Mouse (Mus musculus): ENCODE data around the gene Atg2b. TPM values are rescaled to one million over a fixed set of nuclear protein-coding genes. Genes with fewer than 3 reads are reported as not detected.

Atg2b gene
- total and polyA plus RNA-seq, 2 experiments: 10.2 to 19.2 TPM

DNA sequence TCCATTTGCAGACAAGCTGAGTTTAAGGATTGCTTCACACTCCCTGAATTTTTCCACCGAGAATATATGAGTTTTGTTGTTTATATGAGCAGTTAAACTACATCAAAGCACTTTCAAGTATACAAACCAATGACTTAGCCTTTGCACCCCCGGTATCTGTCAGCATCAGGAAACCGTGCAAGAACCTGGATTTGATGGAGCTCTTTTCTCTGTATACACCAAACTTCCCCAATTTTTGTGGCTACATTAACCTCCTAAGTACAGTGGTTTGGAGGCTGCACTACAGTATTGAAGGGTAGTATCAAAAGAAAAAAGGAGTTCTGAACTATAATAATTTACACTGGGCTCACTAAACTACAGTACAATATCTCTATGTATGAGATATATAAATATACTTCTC is 6.2 kb downstream of the Atg2b start:
- no peak overlapping the region for H3K9ac ChIP-seq (ENCODE audit: low read depth, low read length)
- H3K4me1 ChIP-seq (ENCODE audit: control insufficient read depth, insufficient read depth, low read length): peaks cover 3% of the 10 kb centered on the region
- no peak for DNase-seq (ENCODE audit: extremely low read depth, low read depth, low spot score)
- H3K27me3 ChIP-seq (ENCODE audit: control insufficient read depth, insufficient read depth, low read length): no peaks in the 10 kb centered on the region
- H3K36me3 ChIP-seq (ENCODE audit: control insufficient read depth, insufficient read depth, low read length): peaks cover 15% of the 10 kb centered on the region
- no peak overlapping the region for H3K27ac ChIP-seq (replicated peaks; ENCODE audit: insufficient read depth, low read depth, low read length)
- WGBS: 91% methylated on average over 3 of the region's 3 CpGs
- H3K4me3 ChIP-seq (ENCODE audit: insufficient read depth, low read depth, low read length): no peak overlapping the region
- H3K79me2 ChIP-seq (ENCODE audit: control insufficient read depth, insufficient read depth, low read length): peaks cover 43% of the 10 kb centered on the region; the same call in 1 of the 2 replicates
- TF ChIP-seq POLR2A (IDR thresholded peaks at IDR 0.05; ENCODE audit: extremely low read depth, insufficient read depth, low read length): no peak

DNA sequence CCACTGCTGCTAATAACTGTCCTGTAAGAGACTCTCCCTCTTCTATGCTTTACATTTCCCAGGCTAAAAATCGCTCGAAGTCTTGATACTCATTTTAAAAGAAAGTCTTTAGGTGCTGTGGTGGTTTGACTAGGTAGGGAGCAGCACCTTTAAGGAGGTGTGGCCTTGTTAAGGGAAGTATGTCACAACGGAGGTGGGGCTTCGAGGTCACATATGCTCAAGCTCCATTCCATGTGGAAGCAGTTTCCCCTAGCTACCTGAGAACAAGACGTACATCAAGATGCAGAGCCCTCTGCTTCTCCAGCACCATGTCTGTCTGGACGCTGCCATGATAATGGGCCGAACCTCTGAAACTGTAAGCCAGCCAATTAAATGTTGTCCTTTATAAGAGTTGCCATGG is 6.8 kb downstream of the Atg2b start:
- no peaks in the 10 kb centered on the region for H3K27me3 ChIP-seq (ENCODE audit: control insufficient read depth, insufficient read depth, low read length)
- peaks cover 20% of the 10 kb centered on the region for H3K36me3 ChIP-seq (ENCODE audit: control insufficient read depth, insufficient read depth, low read length)
- no peak for DNase-seq (ENCODE audit: extremely low read depth, low read depth, low spot score)
- TF ChIP-seq CTCF (IDR thresholded peaks at IDR 0.05; ENCODE audit: low read depth, low read length) (no peak), POLR2A (IDR thresholded peaks at IDR 0.05; ENCODE audit: extremely low read depth, insufficient read depth, low read length) (no peak)
- H3K4me1 ChIP-seq (ENCODE audit: control insufficient read depth, insufficient read depth, low read length): peaks cover 2% of the 10 kb centered on the region
- WGBS: 94% methylated on average over 7 of the region's 7 CpGs
- no peak overlapping the region for H3K9ac ChIP-seq (ENCODE audit: low read depth, low read length)
- H3K79me2 ChIP-seq (ENCODE audit: control insufficient read depth, insufficient read depth, low read length): peaks cover 41% of the 10 kb centered on the region; the same call in 1 of the 2 replicates
- H3K4me3 ChIP-seq (ENCODE audit: insufficient read depth, low read depth, low read length): no peak overlapping the region
- H3K27ac ChIP-seq (replicated peaks; ENCODE audit: insufficient read depth, low read depth, low read length): no peak overlapping the region

DNA sequence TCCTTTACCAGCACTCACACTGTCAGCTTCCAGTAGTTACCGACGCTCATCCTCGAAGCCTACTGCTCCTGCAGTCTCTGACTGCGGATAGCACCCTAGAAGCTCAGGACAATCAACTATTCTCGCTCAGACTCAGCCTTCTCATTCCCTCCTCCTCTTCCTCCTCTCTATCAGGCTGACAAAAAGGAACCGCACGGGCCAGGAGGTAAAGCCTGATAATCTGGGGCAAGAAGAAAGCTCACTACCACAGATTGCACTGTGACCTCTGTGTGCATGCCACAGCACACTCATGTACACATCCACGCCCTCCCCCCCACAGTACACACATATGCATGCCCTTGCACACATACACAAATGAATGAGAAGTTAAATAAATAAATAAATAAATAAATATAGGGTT is 8.7 kb downstream of the Atg2b start:
- no peak overlapping the region for H3K27ac ChIP-seq (replicated peaks; ENCODE audit: insufficient read depth, low read depth, low read length)
- H3K4me3 ChIP-seq (ENCODE audit: insufficient read depth, low read depth, low read length): no peak overlapping the region
- H3K36me3 ChIP-seq (ENCODE audit: control insufficient read depth, insufficient read depth, low read length): peaks cover 26% of the 10 kb centered on the region

DNA sequence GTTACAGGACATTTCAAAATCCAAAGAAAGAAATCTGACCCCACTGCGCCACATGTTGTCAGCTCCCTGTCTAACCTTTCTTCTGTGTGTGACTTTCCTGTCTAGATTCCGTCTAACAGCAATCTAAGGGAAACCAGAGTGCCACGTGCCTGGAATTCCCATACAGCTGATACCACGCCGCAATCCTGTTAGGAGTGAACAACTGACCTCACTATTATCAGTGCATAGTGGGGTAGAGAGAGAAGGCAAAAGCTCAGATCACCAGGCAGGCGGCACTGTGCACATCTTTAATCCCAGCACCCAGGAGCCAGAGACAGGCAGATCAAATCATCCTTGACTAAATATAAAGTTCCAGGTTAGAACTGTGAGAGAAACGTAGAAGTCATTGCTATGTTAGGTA is 29.2 kb downstream of the Atg2b start:
- Histone ChIP-seq H3K79me2 (ENCODE audit: control insufficient read depth, insufficient read depth, low read length) (peaks cover 4% of the 10 kb centered on the region; the same call in 1 of the 2 replicates), H3K27me3 (ENCODE audit: control insufficient read depth, insufficient read depth, low read length) (no peaks in the 10 kb centered on the region), H3K4me1 (ENCODE audit: control insufficient read depth, insufficient read depth, low read length) (no peaks in the 10 kb centered on the region), H3K27ac (replicated peaks; ENCODE audit: insufficient read depth, low read depth, low read length) (no peak overlapping the region), H3K36me3 (ENCODE audit: control insufficient read depth, insufficient read depth, low read length) (peaks cover 74% of the 10 kb centered on the region), H3K9ac (ENCODE audit: low read depth, low read length) (no peak overlapping the region), H3K4me3 (ENCODE audit: insufficient read depth, low read depth, low read length) (no peak overlapping the region)
- TF ChIP-seq POLR2A (IDR thresholded peaks at IDR 0.05; ENCODE audit: extremely low read depth, insufficient read depth, low read length) (no peak), CTCF (IDR thresholded peaks at IDR 0.05; ENCODE audit: low read depth, low read length) (no peak)
- WGBS: 97% methylated on average over 7 of the region's 7 CpGs
- no peak for DNase-seq (ENCODE audit: extremely low read depth, low read depth, low spot score)

More for the DNA sequence above, 8.7 kb downstream of the Atg2b start:
- Histone ChIP-seq H3K4me1 (ENCODE audit: control insufficient read depth, insufficient read depth, low read length) (no peaks in the 10 kb centered on the region; the same call in 1 of the 2 replicates), H3K79me2 (ENCODE audit: control insufficient read depth, insufficient read depth, low read length) (peaks cover 32% of the 10 kb centered on the region; the same call in 1 of the 2 replicates), H3K27me3 (ENCODE audit: control insufficient read depth, insufficient read depth, low read length) (no peaks in the 10 kb centered on the region), H3K9ac (ENCODE audit: low read depth, low read length) (no peak overlapping the region)
- WGBS: 94% methylated on average over 8 of the region's 8 CpGs
- TF ChIP-seq POLR2A (IDR thresholded peaks at IDR 0.05; ENCODE audit: extremely low read depth, insufficient read depth, low read length): no peak
- TF ChIP-seq CTCF (IDR thresholded peaks at IDR 0.05; ENCODE audit: low read depth, low read length): no peak
- DNase-seq (ENCODE audit: extremely low read depth, low read depth, low spot score): no peak

DNA sequence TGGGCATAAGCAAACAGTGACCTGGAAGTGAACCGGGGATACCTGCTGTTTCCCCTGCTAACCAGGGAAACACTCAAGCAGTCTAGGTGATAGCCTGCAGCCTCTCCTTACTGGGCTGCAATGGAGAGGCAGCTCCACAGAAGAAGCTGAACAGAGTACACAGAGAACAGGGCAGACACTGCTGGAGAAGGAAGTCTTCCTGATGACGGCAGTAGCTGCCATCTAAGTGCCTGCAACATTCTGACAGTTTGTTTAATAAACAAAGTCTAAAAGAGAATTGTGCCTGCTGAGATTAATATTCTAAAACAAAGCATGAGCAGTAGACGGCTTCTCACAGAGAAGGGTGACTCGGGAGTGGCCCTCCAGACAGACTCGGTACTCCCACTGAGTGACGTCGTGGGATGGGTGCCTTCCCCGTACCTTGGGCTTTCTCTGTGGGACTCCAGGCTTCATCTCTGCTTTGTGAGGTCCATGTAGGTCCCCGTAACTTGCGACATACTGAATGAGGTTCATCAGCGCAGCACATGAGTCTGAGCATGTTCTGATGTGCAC is 42.2 kb downstream of the Atg2b start:
- Histone ChIP-seq H3K79me2 (ENCODE audit: control insufficient read depth, insufficient read depth, low read length) (no peaks in the 10 kb centered on the region), H3K27ac (replicated peaks; ENCODE audit: insufficient read depth, low read depth, low read length) (no peak overlapping the region), H3K36me3 (ENCODE audit: control insufficient read depth, insufficient read depth, low read length) (peaks cover 83% of the 10 kb centered on the region), H3K4me3 (ENCODE audit: insufficient read depth, low read depth, low read length) (no peak overlapping the region), H3K4me1 (ENCODE audit: control insufficient read depth, insufficient read depth, low read length) (no peaks in the 10 kb centered on the region), H3K27me3 (ENCODE audit: control insufficient read depth, insufficient read depth, low read length) (no peaks in the 10 kb centered on the region), H3K9ac (ENCODE audit: low read depth, low read length) (no peak overlapping the region)
- TF ChIP-seq POLR2A (IDR thresholded peaks at IDR 0.05; ENCODE audit: extremely low read depth, insufficient read depth, low read length): no peak
- WGBS: 95% methylated on average over 11 of the region's 11 CpGs
- DNase-seq (ENCODE audit: extremely low read depth, low read depth, low spot score): no peak

DNA sequence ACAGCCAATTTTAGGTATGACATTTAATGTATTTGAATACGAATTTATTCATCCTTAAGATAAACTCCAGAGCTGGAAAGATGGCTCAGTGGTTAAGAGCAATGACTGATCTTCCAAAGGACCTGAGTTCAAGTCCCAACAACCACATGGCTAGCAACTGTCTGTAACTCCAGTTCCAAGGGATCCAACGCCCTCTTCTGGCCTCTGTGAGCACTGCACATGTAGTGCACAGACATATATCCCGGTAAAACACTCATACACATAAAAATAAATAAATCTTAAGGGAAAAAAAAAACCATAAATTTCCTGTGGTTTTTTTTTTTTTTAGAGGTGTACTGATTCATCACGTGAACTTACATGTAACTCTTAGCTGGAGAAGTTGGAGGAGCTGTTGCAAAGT is 47.5 kb downstream of the Atg2b start:
- DNase-seq (ENCODE audit: extremely low read depth, low read depth, low spot score): no peak
- no peak overlapping the region for H3K9ac ChIP-seq (ENCODE audit: low read depth, low read length)
- peaks cover 84% of the 10 kb centered on the region for H3K36me3 ChIP-seq (ENCODE audit: control insufficient read depth, insufficient read depth, low read length)
- H3K27me3 ChIP-seq (ENCODE audit: control insufficient read depth, insufficient read depth, low read length): no peaks in the 10 kb centered on the region
- TF ChIP-seq POLR2A (IDR thresholded peaks at IDR 0.05; ENCODE audit: extremely low read depth, insufficient read depth, low read length) (no peak), CTCF (IDR thresholded peaks at IDR 0.05; ENCODE audit: low read depth, low read length) (peak; percentile 12; the same call in 1 of the 2 replicates)
- H3K4me1 ChIP-seq (ENCODE audit: control insufficient read depth, insufficient read depth, low read length): no peaks in the 10 kb centered on the region
- H3K79me2 ChIP-seq (ENCODE audit: control insufficient read depth, insufficient read depth, low read length): no peaks in the 10 kb centered on the region
- 78% methylated on average over 4 of the region's 4 CpGs for WGBS
- no peak overlapping the region for H3K27ac ChIP-seq (replicated peaks; ENCODE audit: insufficient read depth, low read depth, low read length)
- H3K4me3 ChIP-seq (ENCODE audit: insufficient read depth, low read depth, low read length): no peak overlapping the region

All from liver, adult 2 months (tissue).